Mouse (Mus musculus) testis, postnatal 14 days (tissue): Measurements from ENCODE around the gene Tas2r116.

Experiments
- DNase-seq: peaks from one replicate; pipeline ENCODE4 v3.0.0; 2021; ENCODE audit warnings: low spot score

Gene Tas2r116

DNA sequence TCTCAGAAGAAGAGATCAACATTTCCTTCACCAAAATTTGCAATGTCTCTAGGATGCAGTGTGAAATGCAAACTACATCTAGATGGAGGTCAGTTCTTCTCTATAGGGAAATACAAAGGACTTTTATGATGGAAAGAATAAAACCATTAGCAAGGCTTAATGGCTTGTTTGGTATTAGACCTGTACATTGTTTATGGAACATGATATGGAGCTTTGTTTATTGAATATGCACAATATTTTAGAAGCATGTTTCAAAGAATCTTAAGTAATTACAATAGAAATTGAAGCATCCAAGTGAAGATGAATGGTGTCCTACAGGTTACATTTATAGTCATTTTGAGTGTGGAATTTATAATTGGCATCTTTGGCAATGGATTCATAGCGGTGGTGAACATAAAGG, at the start of gene Tas2r116:
Gene Tas2r116 (plus strand): TSS at position 301 of the 400 bp plus-strand sequence.
- no peak for DNase-seq

DNA sequence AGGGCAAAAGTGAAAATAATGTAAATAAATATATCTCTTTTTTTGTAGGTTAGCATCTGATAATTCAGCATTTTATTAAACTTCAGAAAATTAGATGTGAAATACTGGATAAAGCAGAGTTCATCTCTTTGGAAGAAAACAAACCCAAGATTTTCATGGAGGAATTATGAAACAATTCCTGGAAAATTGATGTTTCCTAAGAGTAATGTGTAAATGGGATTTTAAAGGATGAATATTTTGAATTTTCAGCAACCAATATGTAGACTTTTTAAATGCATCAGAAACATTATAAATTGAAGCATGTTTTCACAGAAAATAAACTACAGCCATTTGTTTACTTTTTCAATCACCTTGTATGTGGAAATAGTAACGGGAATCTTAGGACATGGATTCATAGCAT, 8.4 kb upstream of the Tas2r116 start, which contains the start of gene Tas2r123:
Gene Tas2r123 (plus strand): TSS at position 301 of the 400 bp plus-strand sequence.
- DNase-seq, result no peak

DNA sequence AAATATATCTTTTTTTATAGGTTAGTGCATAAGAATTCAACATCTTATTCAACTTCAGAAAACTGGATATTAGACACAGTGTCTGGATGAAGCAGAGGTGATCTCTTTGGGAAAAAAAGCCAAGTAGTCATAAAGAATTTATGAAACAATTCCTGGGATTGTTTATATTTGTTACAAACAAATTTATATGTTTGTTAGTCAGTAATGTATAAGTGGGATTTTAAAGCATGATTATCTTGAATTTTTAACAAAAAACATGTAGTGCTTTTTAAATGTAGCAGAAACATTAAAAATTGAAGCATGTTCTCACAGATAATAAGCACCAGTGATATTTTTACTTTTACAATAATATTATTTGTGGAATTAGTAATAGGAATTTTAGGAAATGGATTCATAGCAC, 12.5 kb downstream of the Tas2r116 start, which contains the start of gene Tas2r110:
Gene Tas2r110 (plus strand): TSS at position 301 of the 400 bp plus-strand sequence.
- DNase-seq, result no peak

- DNase-seq, result no peak
Measured at GRCm38 (mm10) chr6:132892711-132893110, 37.5 kb downstream of the Tas2r116 start, which contains the start of gene Tas2r113. TSS of gene Tas2r113 (plus strand) at chr6:132893011.
